Mouse (Mus musculus) midbrain, embryonic 13.5 days (tissue): ENCODE data around the gene Gm14326. TPM values are rescaled to one million over a fixed set of nuclear protein-coding genes. Genes with fewer than 3 reads are reported as not detected.
"Not testable (repeated sequence)": the region's sequence is repeated elsewhere in the genome, so short reads cannot be mapped to it uniquely, and the experiment has no call there.

Experiments
- ATAC-seq: fragments of 200-750 bp; cut with Nextera tagmentation; 2 replicates; pipeline ENCODE4 v1.8.0; 2017; ENCODE audit warnings: mild to moderate bottlenecking, moderate TSS enrichment, moderate library complexity
- H3K27ac ChIP-seq: fragments of 300-500 bp; sonication (generic); 2 replicates; pipeline ENCODE4 v1.5.1; 2015; ENCODE audit warnings: inconsistent platforms, mild to moderate bottlenecking, moderate library complexity
- H3K27me3 ChIP-seq: fragments of 300-500 bp; sonication (generic); 2 replicates; pipeline ENCODE4 v1.6.1; 2015; ENCODE audit warnings: mild to moderate bottlenecking, inconsistent platforms
- H3K36me3 ChIP-seq: fragments of 300-500 bp; sonication (generic); 2 replicates; pipeline ENCODE4 v1.6.1; 2015; ENCODE audit warnings: mild to moderate bottlenecking, inconsistent platforms
- H3K4me1 ChIP-seq: fragments of 300-500 bp; sonication (generic); replicated peaks from 2 replicates; pipeline ENCODE4 v1.6.1; 2015; ENCODE audit warnings: inconsistent platforms
- H3K4me2 ChIP-seq: fragments of 300-500 bp; sonication (generic); replicated peaks from 2 replicates; pipeline ENCODE4 v1.6.1; 2015; ENCODE audit warnings: moderate library complexity, mild to moderate bottlenecking, inconsistent platforms
- H3K4me3 ChIP-seq: fragments of 300-500 bp; sonication (generic); replicated peaks from 2 replicates; pipeline ENCODE4 v1.5.1; 2015; ENCODE audit warnings: mild to moderate bottlenecking, inconsistent platforms
- H3K9ac ChIP-seq: fragments of 300-500 bp; sonication (generic); replicated peaks from 2 replicates; pipeline ENCODE4 v1.6.1; 2015; ENCODE audit warnings: mild to moderate bottlenecking, inconsistent platforms
- H3K9me3 ChIP-seq: fragments of 300-500 bp; sonication (generic); 2 replicates; pipeline ENCODE4 v1.6.1; 2016; ENCODE audit warnings: mild to moderate bottlenecking, inconsistent platforms
- WGBS: fragments of 180-500 bp; shearing (Covaris S2); methylation state at CpG from one replicate; pipeline ENCODE4 v1.1.7; 2015; 5-methylcytosine and 5-hydroxymethylcytosine counted together
- polyA plus RNA-seq: library from polyadenylated mRNA; unstranded; fragments of >200 nt; fragmentation: Nextera tagmentation; extraction: Ambion mirVana; gene quantifications from 2 replicates; pipeline ENCODE4 v1.2.1, GENCODE M21; 2015

Gm14326 gene
- 11.9 and 13.6 TPM in 2 replicates for polyA plus RNA-seq

DNA sequence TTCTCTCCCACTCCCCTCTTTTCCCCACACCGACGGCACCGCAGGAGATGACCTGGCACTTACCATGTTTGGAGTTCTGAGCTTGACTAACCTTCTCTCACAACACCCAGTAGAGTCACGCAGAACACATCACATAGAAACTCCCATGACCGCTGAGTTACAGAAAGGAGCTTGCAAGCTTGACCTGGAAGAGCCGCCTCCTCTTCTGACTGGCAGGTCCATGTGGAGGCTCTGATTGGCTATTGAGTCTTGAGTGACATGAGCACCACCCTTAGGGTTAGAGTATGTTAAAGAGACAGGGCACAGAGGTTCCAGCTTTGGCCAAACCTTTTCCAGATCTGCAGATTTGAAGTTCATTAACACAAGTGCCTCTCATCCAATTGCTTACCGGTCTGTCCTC is at the start of gene Gm14326:
TSS of gene Gm14326 (minus strand) at position 153 of the 400 bp plus-strand sequence.
- peak within 1 kb of the TSS; percentile 49 for H3K4me3 ChIP-seq
- H3K36me3 ChIP-seq, H3K27me3 ChIP-seq, ATAC-seq, H3K9me3 ChIP-seq, H3K27ac ChIP-seq, H3K4me1 ChIP-seq: not testable (repeated sequence)
- H3K9ac ChIP-seq = peak within 1 kb of the TSS; percentile 55; the same call in 1 of the 2 replicates
- 2% methylated on average over 4 of the region's 7 CpGs for WGBS
- peak within 1 kb of the TSS; percentile 56 for H3K4me2 ChIP-seq

GRCm38 (mm10) chr2:177974814-177975213 is 17.7 kb upstream of the Gm14326 start:
- not testable (repeated sequence) for H3K27me3 ChIP-seq, H3K9ac ChIP-seq, H3K4me2 ChIP-seq, H3K4me1 ChIP-seq, H3K36me3 ChIP-seq, H3K4me3 ChIP-seq, H3K27ac ChIP-seq, ATAC-seq, H3K9me3 ChIP-seq
- 80% methylated on average over 7 of the region's 7 CpGs for WGBS

GRCm38 (mm10) chr2:177956734-177957133 is 363 bp downstream of the Gm14326 start:
- Histone ChIP-seq H3K9ac (peak overlapping the region; percentile 55; the same call in 1 of the 2 replicates), H3K4me3 (peak overlapping the region; percentile 49), H3K4me2 (peak overlapping the region; percentile 56)
- H3K4me1 ChIP-seq, H3K27ac ChIP-seq, H3K27me3 ChIP-seq, H3K9me3 ChIP-seq, H3K36me3 ChIP-seq, ATAC-seq: not testable (repeated sequence)
- WGBS = under 1% methylated on average over 18 of the region's 18 CpGs

- WGBS = 57% methylated on average over 4 of the region's 5 CpGs
- H3K4me2 ChIP-seq, H3K4me1 ChIP-seq, H3K27me3 ChIP-seq, H3K36me3 ChIP-seq, H3K9me3 ChIP-seq, H3K27ac ChIP-seq, H3K4me3 ChIP-seq, H3K9ac ChIP-seq, ATAC-seq: not testable (repeated sequence)
Observed at GRCm38 (mm10) chr2:177925563-177926103, 31.5 kb downstream of the Gm14326 start, which contains the start of gene Zfp972. Zfp972 (minus strand) TSS chr2:177925613.

- not testable (repeated sequence) for H3K4me2 ChIP-seq, H3K4me3 ChIP-seq, H3K9ac ChIP-seq, H3K4me1 ChIP-seq, ATAC-seq, H3K9me3 ChIP-seq, H3K27ac ChIP-seq, H3K27me3 ChIP-seq, H3K36me3 ChIP-seq
- 91% methylated on average over 4 of the region's 12 CpGs for WGBS
Observed at GRCm38 (mm10) chr2:177903276-177903675, 53.8 kb downstream of the Gm14326 start.

DNA sequence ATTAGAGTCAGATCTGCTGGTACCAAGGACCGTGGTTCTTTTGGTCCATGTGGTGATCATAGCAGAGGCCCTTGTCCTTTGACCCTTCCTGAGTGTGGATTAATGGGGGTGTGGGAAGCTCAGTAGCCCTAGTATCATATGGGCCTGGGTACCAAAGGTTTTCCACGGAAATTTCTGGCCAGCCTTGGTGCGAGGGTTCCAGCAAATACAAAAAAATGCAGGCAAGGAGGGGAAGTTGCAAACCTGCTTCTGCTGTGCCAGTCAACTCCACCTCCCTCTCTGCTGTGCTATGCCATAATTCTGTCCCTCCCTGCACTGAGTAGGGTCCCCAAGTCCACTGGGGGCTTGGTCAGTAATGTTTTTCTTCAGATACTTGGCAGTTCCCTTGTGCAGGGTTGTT is 58.9 kb downstream of the Gm14326 start:
- not testable (repeated sequence) for H3K9ac ChIP-seq, H3K4me3 ChIP-seq, H3K27me3 ChIP-seq, H3K27ac ChIP-seq, ATAC-seq, H3K9me3 ChIP-seq, H3K36me3 ChIP-seq, H3K4me1 ChIP-seq, H3K4me2 ChIP-seq
- 82% methylated on average over 2 of the region's 3 CpGs for WGBS

DNA sequence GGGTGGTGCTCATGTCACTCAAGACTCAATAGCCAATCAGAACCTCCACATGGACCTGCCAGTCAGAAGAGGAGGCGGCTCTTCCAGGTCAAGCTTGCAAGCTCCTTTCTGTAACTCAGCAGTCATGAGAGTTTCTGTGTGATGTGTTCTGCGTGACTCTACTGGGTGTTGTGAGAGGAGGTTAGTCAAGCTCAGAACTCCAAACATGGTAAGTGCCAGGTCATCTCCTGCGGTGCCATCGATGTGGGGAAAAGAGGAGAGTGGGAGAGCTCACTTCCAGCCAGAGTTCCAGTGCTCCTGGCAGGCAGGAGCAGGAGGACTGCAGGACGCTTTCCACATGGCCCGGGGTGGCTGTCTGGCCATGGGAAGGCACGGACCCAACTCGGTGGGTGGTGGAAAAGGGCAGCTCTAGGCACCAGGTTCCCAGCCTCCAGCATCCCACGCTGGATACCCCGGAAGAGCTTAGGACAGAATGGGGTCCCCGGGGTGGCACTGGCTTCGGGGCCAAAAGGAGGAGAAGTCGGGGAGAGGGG is 60.0 kb downstream of the Gm14326 start, which contains the start of gene Gm14327:
TSS of gene Gm14327 (plus strand) at position 51 of the 533 bp plus-strand sequence.
- H3K4me2 ChIP-seq, H3K27me3 ChIP-seq, H3K4me1 ChIP-seq, H3K36me3 ChIP-seq, H3K9me3 ChIP-seq, ATAC-seq, H3K9ac ChIP-seq, H3K27ac ChIP-seq: not testable (repeated sequence)
- peak within 1 kb of the TSS; percentile 22 for H3K4me3 ChIP-seq
- WGBS = 47% methylated on average over 10 of the region's 13 CpGs

DNA sequence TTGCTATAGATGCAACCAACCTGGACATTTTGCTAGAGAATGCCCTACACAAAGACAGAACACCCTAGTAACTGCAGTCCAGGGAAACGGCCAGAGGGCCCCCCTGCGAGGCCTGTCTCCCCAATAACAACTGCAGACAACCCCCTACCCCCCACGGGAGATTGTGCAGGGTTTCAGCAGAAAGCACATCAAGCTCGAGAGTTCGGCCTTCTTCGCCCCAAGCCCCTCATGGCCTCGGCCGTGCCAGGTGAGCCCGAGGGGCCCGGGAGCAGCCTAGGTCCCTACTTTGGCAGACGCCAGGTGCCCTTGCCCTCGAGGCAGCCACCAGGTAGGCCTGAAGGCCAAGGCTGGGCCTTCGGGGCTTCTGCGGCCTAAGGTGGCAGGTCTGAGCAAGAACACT is 69.4 kb downstream of the Gm14326 start:
- WGBS = 92% methylated on average over 12 of the region's 14 CpGs
- H3K9ac ChIP-seq, H3K27ac ChIP-seq, H3K27me3 ChIP-seq, H3K4me2 ChIP-seq, H3K36me3 ChIP-seq, H3K4me3 ChIP-seq, H3K4me1 ChIP-seq, H3K9me3 ChIP-seq, ATAC-seq: not testable (repeated sequence)

Other genes with a start within 250 kb of the Gm14326 start
- 7.9 and 8.4 TPM in 2 replicates for gene Gm14322, start 198.0 kb downstream of the Gm14326 start, polyA plus RNA-seq
- gene Gm14325, start 117.0 kb downstream of the Gm14326 start, polyA plus RNA-seq = 39.5 and 39.7 TPM in 2 replicates
- gene Gm14327, start 60.2 kb downstream of the Gm14326 start, polyA plus RNA-seq = 2.0 and 2.4 TPM in 2 replicates
- gene Zfp972, start 31.7 kb downstream of the Gm14326 start, polyA plus RNA-seq = 0.47 TPM in 1 of 2 replicates, not detected in the other
- 9.2 and 9.6 TPM in 2 replicates for gene Zfp971, start 66.0 kb upstream of the Gm14326 start, polyA plus RNA-seq
- 12.6 and 15.5 TPM in 2 replicates for gene Zfp931, start 121.2 kb upstream of the Gm14326 start, polyA plus RNA-seq
- gene Phactr3, start 161.7 kb upstream of the Gm14326 start, polyA plus RNA-seq = 37.8 and 39.6 TPM in 2 replicates